Mouse (Mus musculus) heart, adult 8-10 months (tissue): ENCODE measurements around the gene Slc26a1. TPM values are rescaled to one million over a fixed set of nuclear protein-coding genes. Genes with fewer than 3 reads are reported as not detected.

Experiments used
- DNase-seq: peaks from one replicate; pipeline ENCODE4 v3.0.0; 2022; ENCODE audit warnings: low spot score
- total RNA-seq, 4 experiments: library from RNA; stranded (reverse); gene quantifications; 2 replicates each; pipeline ENCODE4 v1.2.4; 2022

Slc26a1 gene
- total RNA-seq, 4 experiments from 2014 or later, result 0.06 TPM; not detected in 3

DNA sequence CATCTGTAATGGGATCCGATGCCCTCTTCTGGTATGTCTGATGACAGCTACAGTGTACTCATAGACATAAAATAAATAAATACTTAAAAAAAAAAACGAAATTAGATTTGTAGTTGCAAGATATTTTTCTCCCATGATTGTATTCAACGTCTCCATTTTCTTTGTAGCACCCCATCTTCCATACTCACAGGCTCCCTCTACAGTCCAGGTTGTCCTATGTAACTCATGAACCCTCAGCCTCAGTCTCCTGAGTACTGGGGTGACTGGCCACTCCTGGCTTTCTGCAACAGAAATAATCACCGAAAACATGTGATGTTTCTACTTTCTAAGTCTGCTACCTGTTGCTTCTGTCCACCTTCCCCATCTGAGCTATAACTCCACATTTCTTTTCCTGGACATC lies 15.8 kb upstream of the Slc26a1 start:
- no peak for DNase-seq

DNA sequence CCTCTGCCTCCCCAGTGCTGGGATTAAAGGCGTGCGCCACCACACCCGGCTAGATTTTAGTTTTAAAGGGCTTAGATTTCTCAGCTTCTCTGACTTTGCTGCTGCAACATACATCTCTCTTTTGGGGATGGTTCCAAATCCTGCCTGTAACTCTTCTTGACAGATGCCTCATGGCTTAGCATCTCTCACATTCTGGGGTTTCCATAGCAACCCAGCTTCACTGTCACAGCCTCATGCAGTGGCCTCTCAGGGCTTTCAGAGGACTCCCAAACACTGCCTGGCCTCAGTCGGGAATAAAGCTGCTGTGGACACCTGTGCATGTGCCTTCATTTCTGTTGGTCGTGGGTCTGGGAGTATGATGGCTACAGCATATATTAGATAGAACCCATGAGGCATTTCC lies 13.7 kb upstream of the Slc26a1 start:
- no peak for DNase-seq

DNA sequence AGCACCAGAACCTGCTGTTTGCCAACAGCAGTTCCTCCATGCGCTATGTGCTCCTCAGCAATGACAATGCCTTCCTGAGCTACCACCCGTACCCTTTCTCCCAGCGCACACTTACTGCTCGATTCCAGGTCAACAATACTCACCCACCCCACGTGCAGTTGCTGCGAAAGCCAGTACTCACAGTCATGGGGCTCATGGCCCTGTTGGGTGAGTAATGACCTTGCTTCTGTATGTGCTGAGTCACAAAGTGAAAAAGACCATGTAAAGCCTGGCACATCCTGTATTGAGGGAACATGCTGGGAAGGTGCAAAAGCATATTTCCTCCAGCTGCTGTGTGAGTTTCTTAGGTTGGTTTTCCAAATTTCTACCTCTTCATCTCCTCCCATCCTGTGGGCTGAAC lies 5.5 kb upstream of the Slc26a1 start:
- DNase-seq, result no peak

DNA sequence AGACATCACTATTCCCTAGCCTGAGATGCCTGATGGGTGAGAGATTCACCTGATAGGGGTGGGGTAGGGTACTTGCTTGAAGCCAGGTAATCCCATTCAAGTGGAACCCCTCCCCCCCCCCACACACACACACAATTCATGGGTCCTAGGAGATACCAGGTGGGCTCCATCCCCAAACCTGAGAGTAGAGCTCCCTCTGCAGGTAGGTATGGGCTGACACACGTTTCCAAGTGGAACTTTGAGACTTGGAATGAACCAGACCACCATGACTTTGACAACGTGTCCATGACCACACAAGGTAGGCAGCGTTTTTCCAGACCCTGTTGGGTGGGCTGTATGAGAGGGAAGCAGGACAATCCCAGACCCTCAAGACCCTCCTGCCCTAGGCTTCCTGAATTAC lies 4.5 kb upstream of the Slc26a1 start:
- no peak for DNase-seq

DNA sequence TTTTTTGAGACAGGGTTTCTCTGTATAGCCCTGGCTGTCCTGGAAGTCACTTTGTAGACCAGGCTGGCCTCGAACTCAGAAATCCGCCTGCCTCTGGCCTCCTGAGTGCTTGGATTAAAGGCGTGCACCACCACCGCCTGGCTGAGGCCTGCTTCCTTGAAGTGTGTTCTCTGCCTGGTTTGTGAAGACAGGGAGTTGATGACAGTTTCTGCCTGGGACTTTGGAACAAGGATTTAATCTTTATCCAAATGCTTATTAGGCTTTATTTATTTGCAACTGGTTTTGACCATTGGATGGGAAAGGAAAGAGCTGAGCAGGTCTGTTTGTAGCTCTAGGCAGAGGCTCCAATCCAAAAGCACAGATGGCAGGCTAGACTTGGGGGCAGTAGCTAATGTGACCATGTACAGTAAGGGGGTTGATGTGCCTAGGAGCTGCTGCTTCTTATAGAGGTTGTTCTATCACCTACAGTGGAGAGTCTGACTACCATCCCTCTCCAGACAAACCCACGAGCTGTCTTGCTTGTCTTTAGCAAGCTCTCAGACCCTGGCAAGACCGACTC lies 3.0 kb upstream of the Slc26a1 start:
- no peak for DNase-seq

DNA sequence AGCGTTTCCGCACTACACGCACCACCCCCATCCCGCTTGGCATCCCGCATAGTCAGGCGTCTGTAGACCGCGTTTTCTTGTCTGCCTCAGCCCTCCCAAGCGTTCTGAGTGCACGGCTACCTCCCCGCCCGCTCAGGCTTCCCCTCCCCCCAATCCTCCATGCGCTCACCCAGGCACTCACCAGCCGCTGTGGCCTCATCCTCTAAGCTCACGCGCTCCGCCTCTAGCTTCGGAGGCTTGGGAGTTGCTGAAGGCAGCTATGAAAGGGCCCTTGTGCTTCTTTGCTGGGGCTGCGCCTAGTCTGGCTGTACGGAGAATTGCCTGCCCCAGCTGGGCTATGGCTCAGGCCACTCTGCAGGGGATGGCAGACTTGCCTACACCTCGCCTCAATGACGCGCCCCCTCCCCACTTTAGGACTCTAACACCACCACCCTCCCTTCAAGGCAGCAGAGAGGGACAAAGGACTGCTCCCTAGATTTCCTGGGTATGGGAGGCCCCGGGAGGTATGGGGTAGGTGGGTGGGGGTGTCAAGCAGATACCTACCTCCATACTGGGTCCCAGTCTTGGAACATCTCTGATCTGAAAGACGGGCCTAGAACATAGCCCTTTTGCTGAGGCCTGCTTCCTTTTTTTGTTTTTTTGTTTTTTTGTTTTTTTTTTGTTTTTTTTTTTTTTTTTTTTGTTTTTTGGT lies 2.4 kb upstream of the Slc26a1 start:
- DNase-seq, result no peak

DNA sequence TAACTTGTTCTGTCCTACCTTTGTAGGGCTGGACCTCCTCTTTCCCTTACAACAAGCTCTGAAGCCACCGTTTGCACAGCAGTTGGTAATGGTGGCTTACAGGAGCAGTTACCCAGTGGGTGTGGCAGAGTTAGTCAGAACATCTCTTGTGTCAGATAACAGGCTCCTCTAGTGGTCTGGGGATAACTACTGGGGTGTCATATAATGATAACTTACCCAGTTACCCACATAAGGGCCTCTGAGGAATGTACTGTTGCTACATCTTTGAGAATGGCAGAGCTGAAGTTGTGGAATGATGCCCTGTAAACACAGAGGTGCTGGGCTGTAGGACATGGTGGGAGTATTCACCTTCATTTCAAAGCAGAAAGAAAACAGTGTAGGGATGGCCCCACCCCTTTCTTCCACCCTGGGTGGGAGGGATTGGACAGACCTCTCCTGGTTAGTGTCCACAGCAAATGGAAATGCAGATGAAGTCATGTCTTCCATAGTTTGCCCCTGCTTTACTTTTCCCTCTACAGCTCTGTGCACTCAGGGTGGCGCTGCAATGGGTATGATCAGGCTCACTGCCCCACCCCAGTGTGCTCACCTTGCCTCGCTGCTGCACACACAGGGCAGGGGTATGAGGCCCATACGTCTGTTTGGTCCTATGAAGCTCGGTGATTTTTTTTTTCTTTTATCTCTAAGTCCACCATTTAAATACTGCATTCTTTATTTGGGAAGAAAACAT lies 1.6 kb upstream of the Slc26a1 start:
- DNase-seq, result no peak

DNA sequence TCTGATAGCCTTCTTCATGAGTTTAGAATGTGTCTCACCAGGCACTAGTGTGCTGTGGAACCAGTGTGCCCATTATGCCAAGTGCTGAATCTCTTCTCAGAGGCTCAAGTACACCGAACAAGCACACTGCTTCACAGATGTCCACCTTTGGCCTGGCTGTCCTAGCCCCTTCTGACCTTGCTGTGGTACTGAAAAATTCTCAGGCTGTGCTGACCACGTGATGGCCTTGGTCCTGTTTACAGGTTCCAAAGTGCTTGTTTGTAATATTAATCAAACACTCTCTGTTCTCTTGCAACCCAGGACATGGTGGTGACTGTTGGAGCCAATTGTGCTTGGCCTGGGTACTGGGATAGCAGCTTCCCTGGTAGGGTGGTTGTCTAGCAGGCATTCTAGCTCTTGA lies 745 bp downstream of the Slc26a1 start:
- no peak for DNase-seq

DNA sequence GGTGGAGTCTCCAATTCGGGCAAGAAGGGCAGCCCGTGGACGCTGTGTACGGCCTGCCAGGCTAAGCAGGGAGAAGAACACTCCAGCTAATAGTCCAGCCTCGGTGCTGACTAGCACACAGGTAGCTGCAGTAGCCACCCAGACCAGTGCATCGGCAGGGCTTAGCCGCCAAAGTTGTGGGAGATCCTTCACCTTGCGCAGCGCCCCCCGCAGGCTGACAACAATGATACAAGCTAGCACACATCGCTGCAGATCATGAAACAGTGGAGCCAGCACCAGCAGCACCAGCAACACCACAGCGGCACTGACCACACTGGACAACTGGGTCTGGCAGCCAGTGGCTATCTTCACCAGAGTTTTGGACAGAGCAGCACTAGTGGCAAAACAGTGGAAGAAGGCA lies 3.6 kb downstream of the Slc26a1 start:
- no peak for DNase-seq

DNA sequence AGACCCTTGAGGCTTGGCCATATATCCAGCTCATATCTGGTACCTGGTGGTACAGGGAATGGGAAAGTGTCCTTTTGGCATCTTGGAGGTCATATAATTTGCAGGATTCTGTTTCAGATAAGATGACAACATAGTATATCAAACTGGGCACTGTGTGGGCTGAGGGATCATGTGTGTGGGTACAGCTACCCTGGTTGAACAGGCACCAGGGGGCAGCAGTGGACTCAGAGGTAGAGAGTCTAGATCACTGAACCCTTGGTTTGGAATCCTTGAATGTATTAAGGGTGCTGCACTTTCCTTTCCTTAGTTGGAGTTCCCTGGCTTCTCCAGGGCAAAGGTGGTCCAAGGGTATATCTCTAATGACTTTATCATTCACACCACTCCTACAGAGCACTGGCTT lies 4.6 kb downstream of the Slc26a1 start:
- no peak for DNase-seq

DNA sequence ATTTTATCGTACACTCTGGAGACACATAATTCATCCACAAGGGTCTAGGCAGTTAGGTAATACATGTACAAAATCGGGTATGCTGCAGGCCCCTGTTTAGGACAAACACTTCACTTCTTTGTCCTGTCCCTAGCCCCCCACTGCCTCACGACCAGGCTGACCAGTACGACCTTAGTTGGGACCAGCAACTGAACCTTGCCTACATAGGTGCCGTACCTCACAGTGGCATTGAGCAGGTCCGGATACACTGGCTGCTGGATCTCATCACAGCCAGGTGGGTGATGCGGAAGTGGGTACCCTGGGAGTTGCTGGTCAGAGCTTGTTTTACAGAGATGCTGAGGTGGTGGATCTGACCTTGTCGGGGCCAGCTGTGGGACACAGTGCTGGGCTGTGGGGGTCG lies 5.4 kb downstream of the Slc26a1 start:
- no peak for DNase-seq

DNA sequence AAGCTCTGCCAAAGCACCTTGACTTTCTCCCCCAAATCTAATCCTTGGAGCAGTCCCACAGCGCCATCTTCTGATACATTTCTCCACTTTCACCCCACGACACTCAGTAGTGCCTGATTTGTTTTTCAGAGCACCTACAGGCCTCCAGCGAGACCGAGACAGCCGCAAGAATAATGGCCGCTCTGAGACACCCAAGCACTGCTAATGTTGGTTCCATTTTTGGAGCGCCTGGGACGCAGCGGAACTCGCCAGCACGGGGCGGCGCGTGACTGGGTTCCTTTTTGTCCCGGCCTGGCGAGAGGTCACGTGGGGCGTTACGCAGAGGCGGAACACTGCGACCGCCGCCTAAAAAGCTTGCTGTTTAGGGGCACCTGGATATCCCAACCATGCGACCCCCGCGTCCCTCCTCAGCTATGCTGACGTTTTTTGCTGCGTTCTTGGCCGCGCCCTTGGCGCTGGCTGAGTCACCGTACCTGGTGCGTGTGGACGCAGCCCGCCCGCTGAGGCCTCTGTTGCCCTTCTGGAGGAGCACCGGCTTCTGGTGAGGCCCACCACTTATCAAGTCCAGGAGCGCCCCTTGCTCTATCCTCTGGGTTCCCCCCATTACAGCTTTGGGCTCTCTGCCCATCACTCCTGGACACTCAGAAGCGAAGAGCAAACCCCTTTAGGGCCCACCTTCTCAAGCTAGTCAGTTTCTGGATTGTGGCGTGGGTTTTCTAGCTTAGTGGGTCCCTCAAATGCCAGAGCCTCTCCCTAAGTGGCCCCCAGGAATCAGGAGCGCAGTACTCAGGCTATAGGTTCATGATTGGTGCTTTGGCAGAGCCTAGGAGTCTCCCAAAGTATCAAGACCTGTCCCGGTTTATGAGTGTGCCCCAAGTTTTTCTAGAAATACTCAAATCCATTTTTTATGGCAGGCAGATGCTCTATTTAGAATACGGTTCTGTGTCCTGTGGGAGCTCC lies 6.1 kb downstream of the Slc26a1 start, which contains the start of gene Dgkq:
Dgkq (minus strand) TSS at position 696 of the 960 bp plus-strand sequence.
- DNase-seq, result peak; percentile 95

DNA sequence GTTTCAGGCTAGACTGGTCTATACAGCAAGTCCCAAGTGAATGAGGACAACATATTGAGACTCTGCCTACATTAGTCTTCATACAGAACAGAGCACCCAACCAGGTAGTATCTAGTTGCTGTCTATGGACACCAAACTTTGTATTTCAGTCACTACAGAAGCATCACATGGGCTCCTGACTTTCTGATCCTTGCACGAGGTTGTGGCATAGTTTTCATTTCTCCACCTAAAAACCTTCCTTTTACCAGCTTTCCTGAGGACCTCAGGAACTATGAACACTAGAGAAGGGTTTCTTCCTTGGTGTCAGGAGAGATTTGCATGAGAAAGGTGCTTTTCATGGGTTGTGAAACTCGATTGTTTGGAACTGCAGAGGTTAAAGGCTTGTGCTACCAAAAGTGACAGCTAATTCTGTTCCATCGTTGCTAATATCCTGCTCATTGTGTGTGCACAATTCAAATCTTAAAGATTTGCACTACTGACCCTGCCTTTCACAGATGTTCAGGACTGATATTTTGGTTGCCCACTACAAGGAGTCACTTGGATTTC lies 6.9 kb downstream of the Slc26a1 start:
- DNase-seq, result no peak

DNA sequence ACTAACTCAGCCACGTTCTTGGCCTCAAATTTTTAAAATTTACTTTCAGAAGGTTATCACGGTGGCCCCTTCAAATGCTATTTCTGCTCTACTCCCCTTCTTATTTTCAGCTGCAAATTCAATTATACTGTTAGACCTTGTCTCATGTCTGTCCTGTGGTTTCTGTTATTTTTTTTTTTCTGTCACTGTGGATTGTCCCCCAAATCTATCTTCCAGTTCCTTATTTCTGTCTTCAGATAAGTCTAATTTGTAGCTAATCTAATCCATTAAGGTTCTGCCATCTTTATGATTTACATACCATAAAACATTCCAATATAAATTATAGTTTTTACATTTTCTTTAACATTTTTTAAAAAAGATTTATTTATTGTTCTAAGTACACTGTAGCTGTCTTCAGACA lies 8.0 kb downstream of the Slc26a1 start:
- no peak for DNase-seq

DNA sequence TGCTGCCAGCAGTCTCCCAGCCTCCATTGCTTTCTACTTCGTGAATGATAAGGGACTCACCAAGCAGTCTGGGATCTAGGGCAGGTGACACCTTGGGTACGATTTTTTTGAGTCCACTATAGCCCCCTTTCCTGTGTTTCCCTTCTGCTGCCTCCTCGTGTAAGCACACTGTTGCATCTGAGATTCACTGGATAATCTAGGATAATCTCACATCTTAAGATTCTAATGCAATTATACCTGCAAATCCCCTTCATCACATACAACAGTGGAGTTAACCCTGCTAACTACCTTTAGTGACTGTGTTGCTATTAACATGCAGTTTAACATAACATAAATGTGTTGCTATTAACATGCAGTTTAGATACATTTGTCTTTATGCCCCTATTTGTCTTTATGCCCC lies 10.3 kb downstream of the Slc26a1 start:
- no peak for DNase-seq

DNA sequence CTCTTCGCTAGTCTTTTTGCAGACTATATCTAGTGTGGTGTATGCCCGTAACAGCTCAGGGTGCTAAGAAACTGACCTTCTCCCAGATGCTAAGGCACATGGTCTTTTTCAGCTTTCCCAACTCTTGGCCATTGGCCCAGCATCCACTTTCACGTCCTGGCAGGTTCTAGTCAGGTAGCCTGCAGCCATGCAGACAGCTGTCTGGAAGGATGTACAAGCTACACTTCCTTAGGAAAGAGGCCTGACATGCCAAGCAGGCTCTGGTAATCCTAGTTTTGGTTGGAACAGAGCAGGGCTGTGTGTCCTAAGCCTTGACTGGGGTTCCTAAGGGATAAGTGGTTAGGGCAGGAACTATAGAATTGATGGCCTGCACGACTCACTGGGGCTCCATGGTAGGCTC lies 12.6 kb downstream of the Slc26a1 start:
- no peak for DNase-seq

DNA sequence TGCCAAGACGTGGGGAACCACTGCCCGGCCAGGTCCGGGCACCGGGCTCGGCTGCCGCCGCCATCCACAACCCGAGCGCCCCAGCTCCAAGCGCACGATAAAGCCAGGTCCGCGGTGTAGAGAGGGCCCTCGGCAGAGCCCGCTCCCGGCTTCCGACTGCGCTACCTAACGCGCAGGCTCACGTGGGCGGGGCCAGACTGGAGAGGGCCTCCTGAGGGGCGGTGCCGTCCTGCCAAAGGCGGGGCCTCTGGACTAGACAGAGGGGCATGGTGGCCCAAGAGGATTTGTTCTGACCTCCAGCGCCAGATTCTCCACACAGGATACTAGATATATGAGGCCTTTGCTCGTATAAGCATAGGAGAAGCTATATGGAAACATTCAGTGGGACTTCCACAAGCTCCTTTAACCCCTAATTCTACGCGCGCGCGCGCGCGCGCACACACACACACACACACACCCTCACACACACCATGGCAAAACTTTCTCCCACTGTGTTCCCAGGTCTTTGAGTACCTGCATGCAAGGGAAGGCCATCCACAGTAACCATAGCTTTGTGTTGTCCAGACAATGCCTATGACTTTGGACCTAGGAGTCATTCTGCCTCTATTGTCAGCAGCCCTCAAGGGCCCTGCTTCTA lies 14.6 kb downstream of the Slc26a1 start:
- DNase-seq, result peak; percentile 92

DNA sequence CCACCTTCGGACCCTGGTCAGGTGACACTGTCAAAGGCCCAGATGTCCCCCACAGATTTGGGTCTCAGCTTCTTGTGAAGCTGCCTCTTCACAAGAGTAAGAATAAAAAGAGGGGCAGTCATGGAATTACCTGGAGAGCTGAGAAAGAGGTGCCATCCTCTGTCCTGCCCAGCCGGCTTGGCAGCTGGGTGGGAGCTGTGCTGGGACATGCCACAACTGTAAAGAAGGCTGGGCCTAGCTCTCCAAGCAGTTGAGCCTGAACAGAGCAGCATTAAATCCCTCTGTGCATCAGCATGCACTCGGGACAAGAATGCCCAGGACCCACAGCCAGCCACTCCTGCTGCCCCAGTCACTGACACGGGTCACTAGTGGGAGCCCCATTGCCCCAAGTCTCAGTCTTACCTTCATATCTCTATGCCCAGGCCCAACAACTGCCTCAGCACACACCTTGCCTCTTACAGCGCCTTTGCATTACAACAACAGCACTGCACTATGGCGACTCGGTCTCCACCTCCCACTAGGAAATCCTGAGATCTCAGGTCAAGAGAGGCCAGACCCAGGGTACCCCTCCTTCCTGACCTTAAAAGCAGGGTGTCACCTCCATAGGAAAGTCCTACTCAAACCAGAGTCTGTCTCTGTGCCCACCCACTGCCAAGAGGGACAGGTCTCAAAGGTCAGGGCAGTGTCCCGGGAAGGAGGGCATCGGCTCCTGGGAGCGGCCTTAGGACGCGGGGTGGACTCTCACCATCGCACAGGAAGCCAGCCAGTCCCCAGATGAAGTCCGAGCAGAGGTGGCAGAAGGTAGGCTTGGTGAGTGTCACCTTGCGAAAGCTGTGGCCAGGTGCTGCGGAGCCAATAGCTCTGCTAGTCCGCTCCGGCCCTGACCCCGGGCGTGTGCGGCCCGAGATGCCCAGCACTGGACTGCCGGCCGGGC lies 15.4 kb downstream of the Slc26a1 start, which contains the start of gene Idua:
Idua (plus strand) TSS at position 634 of the 934 bp plus-strand sequence.
- DNase-seq, result peak; percentile 13

DNA sequence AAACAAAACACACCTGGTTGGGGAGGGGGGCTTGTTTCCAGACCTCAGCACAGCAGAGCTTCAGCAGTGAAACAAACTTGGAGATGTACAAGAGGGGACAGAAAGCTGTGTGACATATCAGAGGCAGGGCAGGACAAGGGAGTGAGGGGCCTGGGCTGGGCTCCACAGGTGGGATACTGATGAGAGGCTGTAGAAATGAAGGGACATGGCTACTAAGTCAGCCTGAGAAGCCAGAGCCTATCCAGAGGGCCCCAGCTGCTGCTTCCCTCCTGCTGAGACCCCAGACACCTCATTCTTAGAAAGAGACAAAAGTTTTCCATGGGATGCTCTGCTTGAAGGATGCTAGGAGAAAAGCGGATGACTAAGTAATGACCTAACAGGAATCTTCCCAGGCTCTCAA lies 16.8 kb downstream of the Slc26a1 start:
- DNase-seq, result no peak

DNA sequence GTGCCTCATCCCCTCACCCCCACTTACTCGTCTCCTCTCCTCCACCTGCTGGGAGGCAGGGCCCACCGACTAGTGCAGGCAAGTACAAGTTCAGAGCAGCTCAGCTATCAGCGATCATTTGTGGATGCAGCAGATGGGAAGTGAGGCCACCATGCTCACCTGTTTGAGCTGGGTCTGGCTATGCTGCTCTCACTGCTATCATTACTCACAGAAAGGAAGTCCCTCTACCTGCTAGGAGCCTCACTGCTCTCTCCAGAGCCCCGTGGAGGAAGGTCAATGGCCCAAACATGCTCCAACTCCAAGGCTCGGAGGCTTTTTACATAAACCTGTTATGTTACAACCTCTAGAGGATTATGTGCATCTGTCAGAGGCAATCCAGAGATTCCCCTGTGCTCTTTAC lies 18.0 kb downstream of the Slc26a1 start:
- DNase-seq, result no peak
